Mouse (Mus musculus): Measurements from ENCODE around the gene Rpl18a.

GRCm38 (mm10) chr8:70885612-70886011 lies 11.6 kb downstream of the Rpl18a start:
- TF ChIP-seq GATA1 (IDR thresholded peaks at IDR 0.05; ENCODE audit: low read length) (no peak), TAL1 (IDR thresholded peaks at IDR 0.05; ENCODE audit: low read length) (no peak)

All from erythroblast, embryonic 14.5 days (primary cell).